Mouse (Mus musculus) spleen, postnatal 0 days (tissue): ENCODE results near the gene Knstrn. TPM values are rescaled to one million over a fixed set of nuclear protein-coding genes. Genes with fewer than 3 reads are reported as not detected.

Experiments used
- polyA plus RNA-seq: library from polyadenylated mRNA; unstranded; fragments of >200 nt; fragmentation: Nextera tagmentation; extraction: Ambion mirVana; gene quantifications from 2 replicates; pipeline ENCODE4 v1.2.1, GENCODE M21; 2015

The Knstrn gene
- polyA plus RNA-seq = 72.3 and 81.3 TPM in 2 replicates

GRCm38 (mm10) chr2:118813981-118814836 lies at the start of gene Knstrn:
Knstrn (plus strand) TSS chr2:118814003.

DNA sequence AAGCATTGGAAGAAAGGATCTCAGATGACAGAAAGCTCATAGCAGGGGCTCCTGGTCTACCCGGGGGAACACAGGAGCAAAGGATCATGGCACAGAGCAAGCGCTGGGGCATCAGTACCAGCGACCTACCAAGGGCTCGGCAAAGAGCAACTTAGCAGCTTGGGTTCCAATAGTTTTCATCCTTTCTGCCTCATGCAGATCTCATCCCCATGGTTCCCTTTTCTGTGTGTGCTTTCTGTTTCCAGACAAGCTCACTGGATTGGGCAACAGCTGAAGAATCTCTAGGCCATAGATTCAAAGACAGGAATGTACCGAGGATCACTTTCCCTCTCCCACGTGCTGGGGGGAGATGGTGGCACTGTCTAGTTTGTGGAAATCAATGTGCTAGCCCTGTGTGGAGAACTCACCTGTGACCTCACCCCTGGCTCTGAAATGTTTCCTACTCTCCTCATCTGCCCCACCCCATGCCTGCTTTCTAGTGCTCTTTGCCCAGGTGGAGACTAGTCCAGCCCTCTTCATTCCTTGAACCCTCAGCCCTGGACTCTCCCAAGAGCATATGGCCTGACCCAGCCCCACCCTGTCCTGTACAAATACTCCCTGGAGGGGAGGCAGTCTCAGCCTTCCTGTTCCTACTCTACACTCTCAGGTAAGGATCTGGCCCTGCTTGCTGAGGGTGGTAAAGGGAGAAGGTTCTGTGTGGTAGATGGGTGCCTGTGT lies 41.5 kb upstream of the Knstrn start, which contains the start of gene Phgr1:
Phgr1 (plus strand) TSS at position 612 of the 717 bp plus-strand sequence.

GRCm38 (mm10) chr2:118779504-118780480 lies 34.0 kb upstream of the Knstrn start, which contains the start of gene Disp2:
Disp2 (plus strand) TSS chr2:118779719.

GRCm38 (mm10) chr2:118861454-118862339 lies 47.9 kb downstream of the Knstrn start, which contains the start of gene Ivd:
Ivd (plus strand) TSS chr2:118861954.

GRCm38 (mm10) chr2:118899981-118900825 lies 86.4 kb downstream of the Knstrn start, which contains the start of gene Bahd1:
Bahd1 (plus strand) TSS chr2:118900377.

Other genes with a start within 250 kb of the Knstrn start
- gene Bub1b, start 215.8 kb upstream of the Knstrn start, polyA plus RNA-seq = 41.6 and 42.6 TPM in 2 replicates
- gene Pak6, start 150.7 kb upstream of the Knstrn start, polyA plus RNA-seq = 0.24 and 0.28 TPM in 2 replicates
- 0.06 and 0.12 TPM in 2 replicates for gene Ankrd63, start 110.0 kb upstream of the Knstrn start, polyA plus RNA-seq
- gene Plcb2, start 85.6 kb upstream of the Knstrn start, polyA plus RNA-seq = 4.5 and 6.6 TPM in 2 replicates
- 16.0 and 16.9 TPM in 2 replicates for gene Inafm2, start 68.2 kb upstream of the Knstrn start, polyA plus RNA-seq
- 0.95 and 1.1 TPM in 2 replicates for gene Ccdc9b, start 51.3 kb upstream of the Knstrn start, polyA plus RNA-seq
- not detected in 2 replicates for gene Phgr1, start 41.2 kb upstream of the Knstrn start, polyA plus RNA-seq
- gene Disp2, start 34.3 kb upstream of the Knstrn start, polyA plus RNA-seq = 0.13 and 0.19 TPM in 2 replicates
- 18.1 and 20.7 TPM in 2 replicates for gene Ivd, start 48.0 kb downstream of the Knstrn start, polyA plus RNA-seq
- 3.8 and 3.9 TPM in 2 replicates for gene Bahd1, start 86.4 kb downstream of the Knstrn start, polyA plus RNA-seq
- gene Chst14, start 112.5 kb downstream of the Knstrn start, polyA plus RNA-seq = 9.4 and 12.5 TPM in 2 replicates
- 20.5 and 21.1 TPM in 2 replicates for gene Ccdc32, start 215.4 kb downstream of the Knstrn start, polyA plus RNA-seq
- gene Rpusd2, start 220.8 kb downstream of the Knstrn start, polyA plus RNA-seq = 4.5 and 5.2 TPM in 2 replicates
- gene Knl1, start 233.1 kb downstream of the Knstrn start, polyA plus RNA-seq = 91.5 and 108 TPM in 2 replicates